Mouse (Mus musculus) bone marrow, adult 2 months (tissue): ENCODE results near the gene Olfr1311. TPM values are rescaled to one million over a fixed set of nuclear protein-coding genes. Genes with fewer than 3 reads are reported as not detected.
"Not testable (repeated sequence)": the region's sequence is repeated elsewhere in the genome, so short reads cannot be mapped to it uniquely, and the experiment has no call there.

Experiments used
- H3K27ac ChIP-seq: fragments of 200-500 bp; 2 replicates; pipeline ENCODE4 v1.5.1; 2012; ENCODE audit warnings: low read depth, mild to moderate bottlenecking, control low read depth, inconsistent platforms, low read length; ENCODE audit not compliant: control insufficient read depth, poor library complexity, insufficient read depth
- H3K4me1 ChIP-seq: fragments of 200-500 bp; 2 replicates; pipeline ENCODE4 v1.6.1; 2011; ENCODE audit warnings: low read length; ENCODE audit not compliant: control insufficient read depth, insufficient read depth
- H3K4me3 ChIP-seq: fragments of 200-500 bp; replicated peaks from 2 replicates; pipeline ENCODE3; 2011; ENCODE audit warnings: mild to moderate bottlenecking, low read depth, low read length, control low read depth; ENCODE audit not compliant: control insufficient read depth
- CTCF ChIP-seq: fragments of 200-500 bp; IDR thresholded peaks from 2 replicates; pipeline ENCODE4 v1.5.1; 2011; ENCODE audit warnings: low read length, control low read depth; ENCODE audit not compliant: control insufficient read depth, insufficient read depth
- POLR2A ChIP-seq: fragments of 200-500 bp; IDR thresholded peaks from 2 replicates; pipeline ENCODE4 v1.6.1; 2011; ENCODE audit warnings: low read depth, mild to moderate bottlenecking, control low read depth, low read length, borderline replicate concordance; ENCODE audit not compliant: control insufficient read depth
- WGBS: fragments of 180-500 bp; shearing (Covaris S2); methylation state at CpG from one replicate; pipeline ENCODE4 v1.1.7; 2018; 5-methylcytosine and 5-hydroxymethylcytosine counted together
- polyA plus RNA-seq: library from polyadenylated mRNA; stranded (reverse); fragments of >200 nt; gene quantifications from 2 replicates; pipeline ENCODE4 v1.2.4, GENCODE M21; 2011; ENCODE audit warnings: low replicate concordance; ENCODE audit not compliant: missing spikeins, insufficient read depth, insufficient read length

The Olfr1311 gene
- not detected in 2 replicates for polyA plus RNA-seq

DNA sequence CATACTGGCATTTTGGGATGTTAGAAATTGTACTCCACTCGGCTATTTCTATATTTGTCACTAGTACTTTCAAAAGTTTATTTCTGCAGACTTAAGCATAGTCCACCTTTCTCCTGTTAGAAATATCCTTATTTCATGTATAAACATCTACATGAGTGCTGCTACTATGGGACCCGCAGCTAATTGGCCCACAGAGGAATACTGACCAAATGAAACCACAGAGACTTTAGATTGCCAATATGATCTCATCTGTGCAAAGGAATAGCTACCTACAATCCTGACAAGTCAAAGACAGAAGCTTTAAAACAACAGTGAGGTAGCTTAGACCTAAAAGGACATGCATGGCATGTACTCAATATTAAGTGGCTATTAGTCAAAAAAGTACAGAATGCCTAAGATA, at the start of gene Olfr1311:
TSS of gene Olfr1311 (minus strand) at position 101 of the 400 bp plus-strand sequence.
- TF ChIP-seq POLR2A (no peak), CTCF (no peak)
- no peaks in the 10 kb centered on the region for H3K4me1 ChIP-seq
- WGBS, result 83% methylated on average over 2 of the region's 2 CpGs
- H3K27ac ChIP-seq, result no peak within 1 kb of the TSS
- H3K4me3 ChIP-seq, result no peak within 1 kb of the TSS

GRCm38 (mm10) chr2:112050138-112050537, 25.9 kb upstream of the Olfr1311 start, which contains the start of gene Olfr1312:
Gene Olfr1312, minus strand, starts transcription at chr2:112050238.
- TF ChIP-seq CTCF, result no peak
- TF ChIP-seq POLR2A, result no peak
- 8% methylated on average over 1 of the region's 1 CpGs for WGBS
- Histone ChIP-seq H3K4me3 (no peak within 1 kb of the TSS), H3K4me1 (no peaks in the 10 kb centered on the region), H3K27ac (no peak within 1 kb of the TSS)

DNA sequence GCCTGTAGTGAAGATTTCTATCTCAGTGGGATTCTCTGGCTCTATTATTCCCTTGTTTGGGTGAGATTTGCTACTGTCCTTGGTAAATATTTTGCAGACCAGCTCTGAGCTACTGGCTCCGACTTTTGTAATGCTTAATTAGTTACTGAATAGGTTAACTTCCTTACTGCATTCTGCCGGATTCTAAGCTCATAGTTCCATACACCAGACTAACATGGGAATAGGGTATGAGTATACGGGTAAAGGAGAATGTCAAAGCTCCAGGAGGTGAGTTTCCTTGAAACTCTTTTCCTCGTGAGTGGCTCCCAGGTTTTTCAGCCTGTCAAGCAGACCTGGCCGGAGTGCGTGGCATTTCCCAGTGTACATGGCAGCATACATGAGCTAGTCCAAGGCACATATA, 2.8 kb upstream of the Olfr1311 start:
- H3K4me1 ChIP-seq, H3K4me3 ChIP-seq, H3K27ac ChIP-seq: not testable (repeated sequence)
- WGBS, result 45% methylated on average over 6 of the region's 6 CpGs

DNA sequence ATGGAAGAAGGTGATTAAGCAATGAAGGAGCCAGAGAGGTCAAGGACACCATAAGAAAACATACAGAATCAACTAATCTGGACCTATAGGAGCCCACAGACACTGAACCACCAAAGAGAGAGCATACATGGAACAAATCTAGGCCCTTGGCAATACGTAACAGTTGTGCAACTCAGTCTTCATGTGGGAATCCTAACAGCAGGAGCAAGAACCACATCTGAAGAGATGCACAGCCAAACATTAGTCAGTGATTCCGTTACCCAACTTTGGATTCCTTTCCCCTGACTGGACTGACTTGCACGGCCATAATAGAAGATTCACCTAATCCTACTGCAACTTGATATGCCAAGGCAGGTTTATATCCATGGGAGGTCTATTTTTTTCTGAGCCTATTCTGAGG, 9.3 kb downstream of the Olfr1311 start:
- Histone ChIP-seq H3K4me1 (no peaks in the 10 kb centered on the region), H3K4me3 (no peak overlapping the region), H3K27ac (no peak overlapping the region)
- 77% methylated on average over 3 of the region's 3 CpGs for WGBS
- TF ChIP-seq POLR2A (no peak), CTCF (no peak)

GRCm38 (mm10) chr2:112012608-112013007, 11.6 kb downstream of the Olfr1311 start, which contains the start of gene Olfr1310:
Gene Olfr1310, minus strand, starts transcription at chr2:112012708.
- Histone ChIP-seq H3K4me1 (no peaks in the 10 kb centered on the region), H3K27ac (no peak within 1 kb of the TSS), H3K4me3 (no peak within 1 kb of the TSS)
- TF ChIP-seq CTCF (no peak), POLR2A (no peak)

DNA sequence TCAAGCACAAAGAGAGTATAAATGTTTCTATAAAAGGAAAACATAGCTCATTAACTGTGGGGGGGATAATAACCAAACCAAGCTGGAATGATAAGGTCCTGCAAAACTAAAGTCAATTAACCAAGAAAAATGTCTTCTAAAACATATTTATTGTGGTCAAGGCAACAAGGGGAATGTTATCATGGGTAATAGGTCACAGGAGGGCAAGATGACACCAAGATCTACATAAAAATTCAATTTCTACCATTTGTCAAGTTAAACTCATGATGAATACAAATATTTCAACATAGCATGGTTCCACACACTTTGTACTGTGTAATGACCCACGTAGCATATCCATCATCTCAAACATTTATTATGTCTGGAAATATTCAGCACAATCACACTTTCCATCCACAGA, 34.0 kb downstream of the Olfr1311 start, which contains the start of gene Olfr1309:
TSS of gene Olfr1309 (minus strand) at position 101 of the 400 bp plus-strand sequence.
- 47% methylated on average over 1 of the region's 1 CpGs for WGBS
- H3K4me1 ChIP-seq, result no peaks in the 10 kb centered on the region
- H3K4me3 ChIP-seq, result no peak within 1 kb of the TSS
- TF ChIP-seq CTCF, result no peak
- no peak for TF ChIP-seq POLR2A
- no peak within 1 kb of the TSS for H3K27ac ChIP-seq

Other genes starting within 250 kb of the Olfr1311 start
- not detected in 2 replicates for gene Olfr1302, start 247.0 kb downstream of the Olfr1311 start, polyA plus RNA-seq
- 0.32 TPM in 1 of 2 replicates, not detected in the other for gene Olfr1303, start 204.1 kb downstream of the Olfr1311 start, polyA plus RNA-seq
- not detected in 2 replicates for gene Olfr1305, start 147.3 kb downstream of the Olfr1311 start, polyA plus RNA-seq
- gene Olfr1306, start 108.1 kb downstream of the Olfr1311 start, polyA plus RNA-seq, result not detected in 2 replicates
- 0.05 and 0.15 TPM in 2 replicates for gene Olfr1307, start 75.0 kb downstream of the Olfr1311 start, polyA plus RNA-seq
- gene Olfr1308, start 59.5 kb downstream of the Olfr1311 start, polyA plus RNA-seq, result not detected in 2 replicates
- gene Olfr1309, start 34.1 kb downstream of the Olfr1311 start, polyA plus RNA-seq, result 0.57 TPM in 1 of 2 replicates, not detected in the other
- not detected in 2 replicates for gene Olfr1310, start 11.7 kb downstream of the Olfr1311 start, polyA plus RNA-seq
- 0.75 TPM in 1 of 2 replicates, not detected in the other for gene Olfr1312, start 25.8 kb upstream of the Olfr1311 start, polyA plus RNA-seq
- 0.57 TPM in 1 of 2 replicates, not detected in the other for gene Olfr1313, start 53.4 kb upstream of the Olfr1311 start, polyA plus RNA-seq
- gene Olfr1314, start 72.4 kb upstream of the Olfr1311 start, polyA plus RNA-seq, result not detected in 2 replicates
- not detected in 2 replicates for gene Olfr1315-ps1, start 91.0 kb upstream of the Olfr1311 start, polyA plus RNA-seq
- not detected in 2 replicates for gene Olfr1316, start 110.6 kb upstream of the Olfr1311 start, polyA plus RNA-seq
- not detected in 2 replicates for gene Olfr1317, start 115.9 kb upstream of the Olfr1311 start, polyA plus RNA-seq
- gene Olfr1318, start 129.8 kb upstream of the Olfr1311 start, polyA plus RNA-seq, result not detected in 2 replicates
- 26.1 and 28.3 TPM in 2 replicates for gene Lpcat4, start 215.1 kb upstream of the Olfr1311 start, polyA plus RNA-seq
- not detected in 2 replicates for gene Nutm1, start 234.9 kb upstream of the Olfr1311 start, polyA plus RNA-seq
- 34.5 and 79.9 TPM in 2 replicates for gene Nop10, start 237.5 kb upstream of the Olfr1311 start, polyA plus RNA-seq
- gene Slc12a6, start 241.4 kb upstream of the Olfr1311 start, polyA plus RNA-seq, result 24.4 and 45.4 TPM in 2 replicates
- gene Gm21985, start 241.9 kb upstream of the Olfr1311 start, polyA plus RNA-seq, result 0.85 TPM in 1 of 2 replicates, not detected in the other